Mouse (Mus musculus): Measurements from ENCODE around the gene Kif5c.

The Kif5c gene

GRCm38 (mm10) chr2:49722983-49723382, 103.9 kb downstream of the Kif5c start:
- DNase-seq, result no peak

GRCm38 (mm10) chr2:49726672-49727071, 107.6 kb downstream of the Kif5c start:
- DNase-seq, result no peak

GRCm38 (mm10) chr2:49727199-49727598, 108.1 kb downstream of the Kif5c start:
- DNase-seq, result peak; percentile 64

GRCm38 (mm10) chr2:49727686-49728085, 108.6 kb downstream of the Kif5c start:
- DNase-seq, result no peak

GRCm38 (mm10) chr2:49728896-49729610, 110.0 kb downstream of the Kif5c start:
- peak; percentile 27 for DNase-seq

- no peak for DNase-seq
Observed at GRCm38 (mm10) chr2:49729611-49729969, 110.5 kb downstream of the Kif5c start.

- peak; percentile 49 for DNase-seq
Observed at GRCm38 (mm10) chr2:49730183-49730582, 111.1 kb downstream of the Kif5c start.

GRCm38 (mm10) chr2:49732745-49733655, 113.9 kb downstream of the Kif5c start:
- DNase-seq, result peak; percentile 59

GRCm38 (mm10) chr2:49733656-49734008, 114.5 kb downstream of the Kif5c start:
- no peak for DNase-seq

GRCm38 (mm10) chr2:49734013-49734780, 115.1 kb downstream of the Kif5c start:
- peak; percentile 85 for DNase-seq

GRCm38 (mm10) chr2:49735386-49735785, 116.3 kb downstream of the Kif5c start:
- DNase-seq, result no peak

- no peak for DNase-seq
Observed at GRCm38 (mm10) chr2:49739046-49739445, 119.9 kb downstream of the Kif5c start.

- no peak for DNase-seq
Observed at GRCm38 (mm10) chr2:49741026-49741425, 121.9 kb downstream of the Kif5c start.

GRCm38 (mm10) chr2:49741895-49742734, 123.0 kb downstream of the Kif5c start:
- DNase-seq, result peak; percentile 41

GRCm38 (mm10) chr2:49742919-49743318, 123.8 kb downstream of the Kif5c start:
- no peak for DNase-seq

GRCm38 (mm10) chr2:49743775-49744174, 124.7 kb downstream of the Kif5c start:
- DNase-seq, result no peak

- no peak for DNase-seq
Observed at GRCm38 (mm10) chr2:49744251-49745093, 125.4 kb downstream of the Kif5c start.

- DNase-seq, result no peak
Observed at GRCm38 (mm10) chr2:49745094-49745781, 126.1 kb downstream of the Kif5c start.

- DNase-seq, result no peak
Observed at GRCm38 (mm10) chr2:49746947-49747346, 127.8 kb downstream of the Kif5c start.

GRCm38 (mm10) chr2:49747670-49748069, 128.6 kb downstream of the Kif5c start:
- no peak for DNase-seq

All from thymus, postnatal 14 days (tissue).